Mouse (Mus musculus) retina, adult 2 months (tissue): ENCODE data around the gene Ces2g.

ENCODE experiments used
- DNase-seq: peaks from one replicate; pipeline ENCODE4 v3.0.0-alpha.2; 2012; ENCODE audit warnings: low read depth, low spot score

Ces2g gene

DNA sequence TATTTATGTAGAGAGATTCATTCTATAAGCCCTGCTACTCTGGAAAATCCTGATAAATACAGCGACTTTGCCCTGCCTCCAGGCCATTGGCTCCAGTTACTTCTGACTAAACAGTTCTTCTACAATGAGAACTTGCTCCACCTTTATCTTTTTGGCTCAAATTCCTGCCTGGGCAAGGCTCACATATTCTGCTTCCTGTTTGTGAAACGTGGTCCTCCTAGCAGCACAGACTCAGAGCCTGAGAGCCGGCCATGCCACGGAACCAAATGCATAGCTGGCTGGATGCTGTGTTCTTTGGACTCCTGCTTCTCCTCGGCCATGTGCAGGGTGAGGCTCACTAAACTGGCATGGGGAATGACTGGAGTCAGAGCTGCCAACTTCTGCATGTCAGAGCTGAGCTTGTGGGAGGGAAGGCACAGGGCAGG, at the start of gene Ces2g:
Gene Ces2g, plus strand, starts transcription at position 182 of the 425 bp plus-strand sequence.
- DNase-seq = no peak

DNA sequence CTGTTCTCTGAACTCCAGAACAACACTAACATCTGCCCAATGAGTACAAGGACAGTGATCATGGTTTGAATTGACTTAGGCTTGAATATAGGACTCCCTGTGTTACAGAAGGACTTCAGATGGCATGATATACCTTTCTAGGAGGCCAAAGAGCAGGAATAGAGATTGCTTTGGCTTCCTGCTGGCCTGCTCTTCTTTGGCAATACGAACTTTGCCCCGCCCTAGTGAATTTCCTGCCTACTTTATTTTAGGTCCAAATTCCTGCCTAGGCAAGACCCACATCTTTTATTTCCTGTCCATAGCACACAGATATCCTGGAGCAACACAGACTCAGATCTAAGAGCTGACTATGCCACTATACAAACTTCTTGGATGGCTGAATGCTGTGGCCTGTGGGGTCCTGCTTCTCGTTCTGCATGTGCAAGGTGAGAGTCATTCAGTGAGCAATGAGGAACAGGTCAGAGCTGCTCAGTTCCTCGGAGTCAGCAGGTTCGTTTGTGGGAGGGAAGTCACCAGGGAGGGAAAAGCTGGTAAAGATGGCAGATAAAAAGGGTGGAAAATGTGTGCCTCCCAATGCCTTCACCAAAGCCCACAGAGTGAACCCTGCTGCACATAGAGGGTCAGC, 35.4 kb upstream of the Ces2g start, which contains the start of gene Ces2e:
Gene Ces2e, plus strand, starts transcription at position 289 of the 625 bp plus-strand sequence.
- DNase-seq = no peak

DNA sequence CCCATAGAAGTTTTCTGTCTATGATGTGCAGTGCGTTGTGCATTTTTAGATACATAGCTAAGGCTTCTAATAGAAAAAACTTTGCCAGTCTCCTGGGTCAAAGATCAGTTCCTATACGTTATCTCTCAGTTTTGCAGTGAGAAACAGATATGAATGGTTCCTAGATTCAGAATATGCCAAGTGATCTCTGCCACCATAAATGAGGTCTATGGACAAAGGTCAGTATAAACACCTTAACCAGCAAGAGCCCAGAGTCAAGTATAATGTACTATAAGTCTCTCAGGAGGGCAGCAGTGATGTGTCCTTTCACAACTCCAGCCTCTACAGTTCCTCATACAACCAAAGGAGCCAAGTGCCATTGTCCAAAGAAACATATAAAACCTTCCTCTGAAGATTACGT, 34.2 kb upstream of the Ces2g start:
- no peak for DNase-seq

- no peak for DNase-seq
Measured at GRCm38 (mm10) chr8:104944665-104945064, 16.9 kb upstream of the Ces2g start.

DNA sequence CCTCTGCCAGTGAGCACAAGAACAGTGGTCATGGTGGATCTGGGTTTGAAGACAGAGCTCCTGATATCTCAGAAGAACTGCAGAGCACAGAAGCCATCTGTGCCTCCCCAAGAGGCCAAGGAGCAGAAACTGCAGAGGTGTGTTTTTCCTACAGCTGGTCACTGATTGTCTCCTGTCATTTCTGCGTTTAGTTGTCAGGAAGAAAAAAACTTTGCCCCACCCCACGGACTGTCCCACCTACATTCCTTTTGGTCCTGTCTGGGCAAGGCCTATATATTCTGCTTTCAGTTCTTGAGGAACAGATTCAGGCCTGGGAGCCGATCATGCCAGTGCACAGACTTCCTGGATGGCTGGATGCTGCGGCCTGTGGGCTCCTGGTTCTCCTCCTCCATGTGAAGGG, 14.5 kb upstream of the Ces2g start, which contains the start of gene Ces2f:
Gene Ces2f, plus strand, starts transcription at position 301 of the 400 bp plus-strand sequence.
- DNase-seq = no peak

DNA sequence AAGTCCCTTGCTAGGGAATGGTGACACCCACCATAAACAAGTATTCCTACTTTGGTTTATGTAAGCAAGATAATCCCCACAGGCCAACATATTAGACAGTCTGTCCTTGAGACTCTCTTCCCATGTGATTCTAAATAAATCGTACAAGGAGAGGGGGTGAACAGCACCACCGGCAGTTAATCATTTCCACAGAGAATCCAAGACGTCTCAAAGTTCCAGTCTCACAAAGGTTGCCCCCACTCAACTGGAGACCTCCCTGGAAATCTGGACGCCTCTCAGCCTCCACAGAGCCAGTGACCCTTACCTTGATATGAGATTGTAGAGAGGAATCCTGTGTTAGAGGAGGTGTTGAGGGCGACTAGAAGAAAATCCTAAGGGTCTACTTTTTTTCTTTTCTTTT, 12.5 kb upstream of the Ces2g start:
- DNase-seq = no peak

GRCm38 (mm10) chr8:104962229-104962901, 847 bp downstream of the Ces2g start:
- DNase-seq = no peak

DNA sequence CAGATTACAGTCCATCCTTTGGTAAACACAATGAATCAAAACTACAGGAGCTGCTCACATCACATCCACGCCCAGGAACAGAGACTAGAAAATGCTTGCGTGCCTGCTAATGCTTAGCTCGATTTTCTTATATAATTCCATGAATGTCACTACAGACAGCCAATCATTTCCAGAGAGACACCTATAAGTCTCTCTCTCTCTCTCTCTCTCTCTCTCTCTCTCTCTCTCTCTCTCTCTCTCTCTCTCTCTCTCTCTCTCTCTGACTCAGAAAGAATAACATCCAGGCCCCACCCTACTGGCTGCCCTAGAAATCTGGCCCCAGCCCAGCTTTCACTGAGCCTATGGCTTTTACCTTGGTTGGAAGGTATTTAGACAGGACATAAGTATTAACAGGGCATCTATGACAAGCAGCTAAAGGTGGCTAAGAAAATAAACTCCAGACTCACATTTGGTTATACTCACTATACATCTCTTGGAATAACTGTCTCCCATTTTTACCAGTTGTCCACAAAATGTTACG, 1.9 kb downstream of the Ces2g start:
- no peak for DNase-seq

DNA sequence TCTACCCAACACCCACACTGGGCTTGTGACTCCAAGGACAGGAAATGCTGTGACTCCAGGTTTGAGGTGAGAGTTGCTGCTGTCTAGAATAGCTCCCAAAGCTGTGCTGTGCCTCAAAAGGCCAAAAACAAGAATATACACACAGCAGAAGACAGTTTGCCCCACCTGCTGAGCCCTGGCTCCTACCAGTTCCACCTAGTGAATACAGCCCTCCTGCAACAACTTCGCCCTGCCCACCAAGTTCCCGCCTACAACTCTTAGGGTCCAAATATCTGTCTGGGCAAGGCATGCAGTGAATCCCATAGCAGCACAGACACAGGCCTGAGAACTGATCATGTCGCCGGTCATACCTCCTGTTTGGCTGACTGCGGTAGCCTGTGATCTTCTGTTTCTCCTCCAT, 22.6 kb downstream of the Ces2g start:
- DNase-seq = no peak

- no peak for DNase-seq
Measured at GRCm38 (mm10) chr8:104984942-104985341, 23.4 kb downstream of the Ces2g start.

- DNase-seq = no peak
Measured at GRCm38 (mm10) chr8:104998191-104998590, 36.7 kb downstream of the Ces2g start.

DNA sequence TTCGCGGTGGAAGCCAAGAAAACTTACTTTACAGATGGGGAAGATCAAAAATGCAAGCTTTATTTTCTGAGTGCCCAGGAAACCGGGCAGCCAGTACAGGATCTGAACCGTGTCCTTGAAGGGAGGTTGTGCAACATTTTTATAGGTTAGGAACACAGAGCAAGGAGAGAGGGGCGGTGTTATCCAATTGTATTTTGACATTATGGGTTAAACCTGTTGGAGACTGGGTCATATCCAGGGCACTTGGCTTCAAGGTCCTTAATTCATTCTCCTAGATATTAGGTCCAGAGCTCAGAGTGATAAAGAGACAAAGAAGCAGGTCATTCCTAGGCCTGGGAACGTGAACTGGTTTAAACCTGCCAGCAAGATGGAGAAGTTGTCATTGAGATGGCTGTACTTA, 37.7 kb downstream of the Ces2g start:
- no peak for DNase-seq

DNA sequence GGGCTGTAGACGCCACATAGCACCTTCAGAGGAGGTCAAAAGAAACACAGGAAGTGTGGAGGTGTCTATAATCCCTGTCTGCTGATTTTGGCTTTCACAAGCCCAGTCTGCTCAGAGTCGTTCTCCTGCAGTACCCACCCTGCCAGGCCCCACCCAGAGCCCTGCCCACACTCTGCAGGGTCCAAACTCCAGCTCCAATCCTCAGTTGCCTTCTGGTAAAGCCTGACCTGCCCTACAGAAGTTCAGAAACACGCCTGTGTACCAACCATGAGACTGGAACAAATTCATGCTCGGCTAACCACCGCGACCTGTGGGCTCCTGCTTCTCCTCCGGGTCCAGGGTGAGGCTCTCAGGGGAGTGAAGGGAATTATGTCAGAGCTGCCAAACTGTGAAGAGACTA, 39.1 kb downstream of the Ces2g start, which contains the start of gene Ces2h:
Gene Ces2h, plus strand, starts transcription at position 268 of the 400 bp plus-strand sequence.
- no peak for DNase-seq

DNA sequence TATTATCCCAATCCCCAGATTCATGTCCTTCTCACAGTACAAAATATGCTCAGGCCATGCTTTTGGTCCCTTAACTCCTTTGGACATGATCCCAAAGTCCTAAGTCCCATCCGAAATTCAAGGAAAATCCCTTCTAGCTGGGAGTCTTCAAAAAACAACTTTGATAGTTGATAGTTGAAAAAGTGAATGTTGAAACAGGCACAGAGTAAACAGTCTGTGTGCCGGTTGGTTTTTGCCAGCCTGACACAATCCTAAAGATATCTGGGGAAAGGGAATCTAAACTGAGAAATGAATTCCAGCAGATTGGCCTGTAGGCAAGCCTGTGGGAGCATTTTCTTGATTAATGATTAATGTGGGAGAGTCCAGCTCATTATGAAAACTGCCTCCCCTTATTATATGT, 48.5 kb downstream of the Ces2g start:
- DNase-seq = no peak

DNA sequence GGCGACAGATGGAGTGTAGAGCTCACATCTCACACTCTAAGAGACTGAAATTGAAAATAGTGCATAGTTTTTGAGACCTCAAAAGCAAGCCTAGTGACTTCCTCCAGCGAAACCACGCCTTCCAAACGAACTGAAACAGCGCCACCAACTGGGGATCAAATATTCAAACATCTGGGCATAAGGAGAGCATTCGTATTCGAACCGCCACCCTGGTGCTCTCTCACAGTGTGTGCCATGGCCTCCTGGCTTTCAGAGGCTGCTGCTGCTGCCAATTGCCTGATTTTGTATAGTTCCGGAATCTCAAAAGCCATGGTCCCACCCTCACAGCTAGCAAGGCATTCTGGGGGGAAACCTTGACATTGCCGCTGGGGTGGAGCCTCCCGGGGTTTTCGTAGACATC, 49.6 kb downstream of the Ces2g start:
- no peak for DNase-seq

GRCm38 (mm10) chr8:105014391-105014790, 52.9 kb downstream of the Ces2g start:
- no peak for DNase-seq
